Mouse (Mus musculus) megakaryocyte, embryonic 14.5 days (primary cell): Measurements from ENCODE around the gene Cdh22.

Source experiments
- FLI1 ChIP-seq: IDR thresholded peaks from 2 replicates; pipeline ENCODE4 v1.6.1; 2012; ENCODE audit warnings: low read length, inconsistent platforms, mixed read lengths
- GATA1 ChIP-seq: IDR thresholded peaks from 3 replicates; pipeline ENCODE4 v1.6.1; 2012; ENCODE audit warnings: mixed read lengths, low read length, inconsistent platforms, borderline replicate concordance

- TF ChIP-seq GATA1, result no peak
- TF ChIP-seq FLI1, result no peak
Observed at GRCm38 (mm10) chr2:165283644-165284043, 49.0 kb upstream of the Cdh22 start.
